Mouse (Mus musculus) liver, embryonic 13.5 days (tissue): ENCODE data around the gene Htra3. TPM values are rescaled to one million over a fixed set of nuclear protein-coding genes. Genes with fewer than 3 reads are reported as not detected.

Source experiments
- ATAC-seq: fragments of 200-750 bp; cut with Nextera tagmentation; 2 replicates; pipeline ENCODE4 v1.8.0; 2017; ENCODE audit warnings: low read depth, mild to moderate bottlenecking, moderate number of reproducible peaks, moderate library complexity
- DNase-seq: peaks from one replicate; pipeline ENCODE4 v3.0.0; 2022
- H3K27ac ChIP-seq: fragments of 300-500 bp; sonication (generic); 2 replicates; pipeline ENCODE4 v1.5.1; 2015; ENCODE audit warnings: moderate library complexity, mild to moderate bottlenecking, inconsistent platforms
- H3K27me3 ChIP-seq: fragments of 300-500 bp; sonication (generic); 2 replicates; pipeline ENCODE4 v1.6.1; 2015; ENCODE audit warnings: mild to moderate bottlenecking, inconsistent platforms
- H3K36me3 ChIP-seq: fragments of 300-500 bp; sonication (generic); 2 replicates; pipeline ENCODE4 v1.6.1; 2015; ENCODE audit warnings: mild to moderate bottlenecking, inconsistent platforms
- H3K4me1 ChIP-seq: fragments of 300-500 bp; sonication (generic); replicated peaks from 2 replicates; pipeline ENCODE4 v1.6.1; 2015; ENCODE audit warnings: inconsistent platforms
- H3K4me2 ChIP-seq: fragments of 300-500 bp; sonication (generic); 2 replicates; pipeline ENCODE4 v1.6.1; 2015; ENCODE audit warnings: inconsistent platforms, mild to moderate bottlenecking, moderate library complexity
- H3K4me3 ChIP-seq: fragments of 300-500 bp; sonication (generic); replicated peaks from 2 replicates; pipeline ENCODE4 v1.5.1; 2015; ENCODE audit warnings: mild to moderate bottlenecking, inconsistent platforms
- H3K9ac ChIP-seq: fragments of 300-500 bp; sonication (generic); 2 replicates; pipeline ENCODE4 v1.6.1; 2015; ENCODE audit warnings: mild to moderate bottlenecking, inconsistent platforms
- H3K9me3 ChIP-seq: fragments of 300-500 bp; sonication (generic); replicated peaks from 2 replicates; pipeline ENCODE4 v1.6.1; 2016; ENCODE audit warnings: inconsistent platforms
- WGBS: fragments of 180-500 bp; shearing (Covaris S2); methylation state at CpG from one replicate; pipeline ENCODE4 v1.1.7; 2015; ENCODE audit not compliant: insufficient replicate concordance; 5-methylcytosine and 5-hydroxymethylcytosine counted together
- polyA plus RNA-seq: library from polyadenylated mRNA; unstranded; fragments of >200 nt; fragmentation: Nextera tagmentation; extraction: Ambion mirVana; gene quantifications from 2 replicates; pipeline ENCODE4 v1.2.1, GENCODE M21; 2015

Gene Htra3
- polyA plus RNA-seq, result 1.0 and 1.3 TPM in 2 replicates

DNA sequence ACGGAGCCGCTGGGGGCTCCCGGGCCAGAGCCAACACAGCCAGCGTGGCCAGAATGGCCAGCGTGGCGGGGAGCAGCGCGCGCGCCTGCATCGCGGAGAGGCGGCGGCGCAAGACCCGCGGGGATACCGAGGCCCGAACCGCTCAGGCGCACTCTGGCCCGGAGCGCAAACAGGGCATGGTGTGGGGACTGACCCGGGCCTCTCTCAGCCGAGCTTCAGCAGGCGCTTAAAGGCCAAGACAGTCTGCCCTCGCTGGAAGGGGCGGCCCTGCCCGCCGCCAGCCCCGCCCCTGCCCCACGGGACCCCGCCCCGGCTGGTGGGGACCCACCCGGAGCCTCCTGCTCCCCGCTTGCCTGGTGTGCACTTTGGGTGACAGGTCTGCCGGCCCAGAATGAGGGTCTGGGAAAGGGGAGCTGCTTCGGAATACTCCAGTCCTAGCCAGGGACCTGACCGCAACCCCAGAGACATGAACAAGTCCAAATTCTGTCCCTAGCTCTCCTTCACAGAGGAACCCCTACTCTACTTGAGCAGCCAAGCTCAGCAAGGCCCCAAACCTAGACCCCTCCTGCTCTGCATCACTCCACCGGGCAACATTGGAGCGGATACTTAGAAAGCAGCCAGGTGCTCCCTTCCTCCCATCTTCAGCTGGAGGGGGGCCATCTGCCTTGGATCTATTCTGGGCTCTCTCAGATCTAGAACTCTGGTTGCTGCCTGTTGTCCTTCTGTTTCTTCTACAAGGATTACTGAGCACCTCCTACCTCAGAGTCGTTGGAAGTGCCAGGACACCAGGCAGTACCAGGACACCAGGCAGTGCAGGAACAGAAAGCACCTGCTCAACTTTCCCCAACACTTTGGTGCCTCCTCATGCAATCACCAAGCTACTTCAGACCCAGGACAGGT lies at the start of gene Htra3:
TSS of gene Htra3 (minus strand) at position 527 of the 900 bp plus-strand sequence.
- peak within 1 kb of the TSS; percentile 50 for H3K4me2 ChIP-seq
- no peaks in the 10 kb centered on the region for H3K36me3 ChIP-seq
- ATAC-seq, result no peak
- H3K27me3 ChIP-seq, result peaks cover 44% of the 10 kb centered on the region
- H3K4me3 ChIP-seq, result peak within 1 kb of the TSS; percentile 33
- no peaks in the 10 kb centered on the region for H3K9me3 ChIP-seq
- H3K9ac ChIP-seq, result no peak within 1 kb of the TSS
- H3K27ac ChIP-seq, result no peak within 1 kb of the TSS
- H3K4me1 ChIP-seq, result no peaks in the 10 kb centered on the region
- WGBS, result 10% methylated on average over 41 of the region's 42 CpGs
- DNase-seq, result no peak

GRCm38 (mm10) chr5:35728957-35729460 lies 49.4 kb upstream of the Htra3 start:
- Histone ChIP-seq H3K9me3 (no peaks in the 10 kb centered on the region), H3K4me3 (peak overlapping the region; percentile 32), H3K27ac (peak overlapping the region; percentile 52), H3K9ac (peak overlapping the region; percentile 3; the same call in 1 of the 2 replicates), H3K27me3 (no peaks in the 10 kb centered on the region), H3K36me3 (no peaks in the 10 kb centered on the region), H3K4me2 (peak overlapping the region; percentile 36; the same call in 1 of the 2 replicates), H3K4me1 (peaks cover 12% of the 10 kb centered on the region; the same call in 1 of the 2 replicates)
- WGBS, result 7% methylated on average over 11 of the region's 11 CpGs
- DNase-seq (peak; percentile 9), ATAC-seq (peak; percentile 59)

DNA sequence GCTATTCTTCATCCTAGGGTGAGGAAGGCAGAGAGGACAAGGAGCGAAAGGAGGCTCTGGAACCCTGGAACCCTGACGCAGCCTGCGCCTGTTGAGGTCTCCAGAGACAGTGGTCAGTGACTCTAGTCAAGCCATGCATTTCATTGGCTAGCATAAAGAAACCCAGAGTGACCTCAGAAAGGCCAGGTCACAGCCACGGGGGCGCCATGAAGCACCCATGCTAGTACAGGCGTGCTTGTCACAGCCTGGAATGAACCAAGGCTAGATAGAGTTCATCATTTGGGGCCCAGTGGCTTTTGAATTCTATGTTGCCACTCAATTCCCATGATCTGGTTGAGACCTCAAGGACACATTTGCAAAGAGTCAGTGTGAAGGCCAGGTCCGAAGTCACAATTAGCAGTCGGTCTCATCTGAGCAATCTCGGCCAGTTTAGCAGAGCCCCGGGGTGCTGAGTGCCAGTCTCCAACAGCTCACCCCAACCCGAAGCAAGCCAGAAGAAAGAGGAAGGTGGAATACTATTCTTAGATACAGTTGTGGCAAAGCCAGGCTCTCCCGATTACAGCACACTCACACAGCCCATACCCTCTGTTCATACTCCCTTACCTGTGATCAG lies 48.9 kb upstream of the Htra3 start:
- Histone ChIP-seq H3K27ac (0 out of 2 replicates have a peak overlapping the region, but pooled peaks have one; percentile 52), H3K4me3 (peak overlapping the region; percentile 32), H3K9ac (peak overlapping the region; percentile 4), H3K27me3 (no peaks in the 10 kb centered on the region), H3K4me2 (peak overlapping the region; percentile 36), H3K9me3 (no peaks in the 10 kb centered on the region), H3K36me3 (no peaks in the 10 kb centered on the region), H3K4me1 (peaks cover 12% of the 10 kb centered on the region; the same call in 1 of the 2 replicates)
- no peak for DNase-seq
- 37% methylated on average over 12 of the region's 12 CpGs for WGBS
- ATAC-seq, result no peak

- ATAC-seq (no peak), DNase-seq (no peak)
- H3K4me3 ChIP-seq, result no peak overlapping the region
- H3K9me3 ChIP-seq, result no peaks in the 10 kb centered on the region
- H3K4me1 ChIP-seq, result peaks cover 14% of the 10 kb centered on the region; the same call in 1 of the 2 replicates
- H3K9ac ChIP-seq, result no peak overlapping the region
- H3K36me3 ChIP-seq, result no peaks in the 10 kb centered on the region
- H3K4me2 ChIP-seq, result peak overlapping the region; percentile 36
- no peaks in the 10 kb centered on the region for H3K27me3 ChIP-seq
- WGBS, result 76% methylated on average over 5 of the region's 5 CpGs
- no peak overlapping the region for H3K27ac ChIP-seq
Observed at GRCm38 (mm10) chr5:35727447-35727846, 47.9 kb upstream of the Htra3 start.

DNA sequence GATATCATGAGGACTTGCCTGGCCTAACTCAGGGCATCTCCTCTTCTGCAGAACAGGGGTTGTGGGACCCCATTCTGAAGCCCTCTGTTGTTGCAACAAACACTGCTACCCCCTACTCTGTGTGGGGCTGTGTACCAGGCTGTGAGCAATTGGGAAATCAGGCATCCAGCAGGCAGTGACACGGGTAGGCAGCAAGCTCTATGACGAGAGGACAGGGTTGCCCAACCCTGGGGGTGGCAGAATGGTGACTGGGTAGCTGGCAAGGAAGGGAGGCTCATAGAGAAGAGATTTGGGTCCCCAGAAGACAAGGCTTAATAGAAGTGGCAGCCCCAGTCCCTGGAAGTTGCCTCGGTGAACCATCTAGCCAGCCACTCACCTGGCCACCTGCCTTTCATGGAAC lies 46.3 kb upstream of the Htra3 start:
- DNase-seq, result no peak
- no peak overlapping the region for H3K9ac ChIP-seq
- H3K27me3 ChIP-seq, result no peaks in the 10 kb centered on the region
- no peak for ATAC-seq
- WGBS, result 53% methylated on average over 3 of the region's 3 CpGs
- no peak overlapping the region for H3K27ac ChIP-seq
- no peaks in the 10 kb centered on the region for H3K36me3 ChIP-seq
- peaks cover 15% of the 10 kb centered on the region; the same call in 1 of the 2 replicates for H3K4me1 ChIP-seq
- no peak overlapping the region for H3K4me3 ChIP-seq
- no peak overlapping the region for H3K4me2 ChIP-seq
- H3K9me3 ChIP-seq, result no peaks in the 10 kb centered on the region

- 0 out of 2 replicates have a peak, but pooled peaks cover 6% of the 10 kb centered on the region for H3K4me1 ChIP-seq
- no peak overlapping the region for H3K4me2 ChIP-seq
- no peak overlapping the region for H3K27ac ChIP-seq
- H3K36me3 ChIP-seq, result no peaks in the 10 kb centered on the region
- no peak for ATAC-seq
- WGBS, result 44% methylated on average over 5 of the region's 5 CpGs
- no peak overlapping the region for H3K9ac ChIP-seq
- no peaks in the 10 kb centered on the region for H3K27me3 ChIP-seq
- H3K4me3 ChIP-seq, result no peak overlapping the region
- H3K9me3 ChIP-seq, result no peaks in the 10 kb centered on the region
- DNase-seq, result no peak
Observed at GRCm38 (mm10) chr5:35723900-35724299, 44.3 kb upstream of the Htra3 start.

GRCm38 (mm10) chr5:35722654-35723053 lies 43.1 kb upstream of the Htra3 start:
- H3K4me1 ChIP-seq, result 0 out of 2 replicates have a peak, but pooled peaks cover 3% of the 10 kb centered on the region
- ATAC-seq, result peak; percentile 68
- H3K27me3 ChIP-seq, result no peaks in the 10 kb centered on the region
- H3K9ac ChIP-seq, result no peak overlapping the region
- H3K9me3 ChIP-seq, result no peaks in the 10 kb centered on the region
- no peak overlapping the region for H3K4me2 ChIP-seq
- DNase-seq, result no peak
- 10% methylated on average over 2 of the region's 2 CpGs for WGBS
- peak overlapping the region; percentile 50; the same call in 1 of the 2 replicates for H3K27ac ChIP-seq
- no peaks in the 10 kb centered on the region for H3K36me3 ChIP-seq
- no peak overlapping the region for H3K4me3 ChIP-seq

GRCm38 (mm10) chr5:35721933-35722332 lies 42.4 kb upstream of the Htra3 start:
- Histone ChIP-seq H3K4me1 (0 out of 2 replicates have a peak, but pooled peaks cover 3% of the 10 kb centered on the region), H3K36me3 (no peaks in the 10 kb centered on the region), H3K4me2 (no peak overlapping the region), H3K27ac (no peak overlapping the region), H3K27me3 (no peaks in the 10 kb centered on the region), H3K9ac (no peak overlapping the region), H3K4me3 (no peak overlapping the region), H3K9me3 (no peaks in the 10 kb centered on the region)
- ATAC-seq, result no peak
- 65% methylated on average over 2 of the region's 2 CpGs for WGBS
- no peak for DNase-seq

GRCm38 (mm10) chr5:35719880-35720279 lies 40.3 kb upstream of the Htra3 start:
- H3K27me3 ChIP-seq, result no peaks in the 10 kb centered on the region
- DNase-seq (no peak), ATAC-seq (no peak)
- H3K4me2 ChIP-seq, result no peak overlapping the region
- no peak overlapping the region for H3K4me3 ChIP-seq
- 0 out of 2 replicates have a peak, but pooled peaks cover 3% of the 10 kb centered on the region for H3K4me1 ChIP-seq
- H3K36me3 ChIP-seq, result no peaks in the 10 kb centered on the region
- H3K9ac ChIP-seq, result no peak overlapping the region
- H3K27ac ChIP-seq, result no peak overlapping the region
- no peaks in the 10 kb centered on the region for H3K9me3 ChIP-seq
- 56% methylated on average over 1 of the region's 1 CpGs for WGBS

DNA sequence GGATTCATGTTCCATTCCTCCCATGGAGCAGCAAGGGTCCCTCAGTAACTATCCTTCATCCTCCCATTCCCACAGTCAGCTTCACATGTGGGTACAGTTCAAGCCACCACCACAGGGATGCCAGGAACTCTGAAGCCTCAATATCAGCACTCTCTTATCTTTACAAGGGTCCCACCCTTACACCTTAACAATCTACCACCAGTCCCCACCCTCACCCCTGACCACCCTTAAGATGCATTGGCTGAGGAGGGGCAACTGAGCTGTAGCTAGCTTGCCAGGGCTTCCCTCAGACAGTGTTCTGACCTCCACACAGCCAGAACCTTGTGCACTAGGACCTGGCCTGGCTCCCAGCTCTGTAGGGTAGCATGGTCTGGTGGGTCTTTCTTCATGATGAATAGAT lies 39.8 kb upstream of the Htra3 start:
- H3K4me1 ChIP-seq, result 0 out of 2 replicates have a peak, but pooled peaks cover 3% of the 10 kb centered on the region
- H3K4me2 ChIP-seq, result no peak overlapping the region
- H3K9ac ChIP-seq, result no peak overlapping the region
- no peak for ATAC-seq
- no peaks in the 10 kb centered on the region for H3K27me3 ChIP-seq
- H3K36me3 ChIP-seq, result no peaks in the 10 kb centered on the region
- DNase-seq, result no peak
- no peak overlapping the region for H3K27ac ChIP-seq
- H3K9me3 ChIP-seq, result no peaks in the 10 kb centered on the region
- no peak overlapping the region for H3K4me3 ChIP-seq

DNA sequence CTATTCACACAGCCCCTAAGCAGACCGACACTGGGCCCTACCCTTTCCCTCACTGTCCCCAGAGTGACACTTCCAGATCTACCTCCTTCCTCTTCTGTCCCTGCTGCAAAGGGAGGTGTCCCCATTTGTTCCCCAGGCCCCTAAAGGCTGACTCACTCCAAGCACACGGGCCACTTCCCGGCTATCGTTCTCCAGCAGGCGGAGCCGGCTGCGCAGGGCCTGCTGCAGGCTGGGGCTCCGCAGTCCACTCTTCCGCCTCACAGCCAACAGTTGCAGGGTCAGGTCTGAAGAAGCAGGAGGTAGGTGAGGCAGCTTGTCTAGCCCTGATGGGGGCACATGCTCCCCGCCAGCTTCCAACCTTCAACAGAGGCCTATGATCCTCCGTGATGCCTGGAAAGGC lies 39.2 kb upstream of the Htra3 start:
- ATAC-seq (no peak), DNase-seq (no peak)
- H3K27ac ChIP-seq, result no peak overlapping the region
- H3K4me3 ChIP-seq, result no peak overlapping the region
- H3K9ac ChIP-seq, result no peak overlapping the region
- H3K9me3 ChIP-seq, result no peaks in the 10 kb centered on the region
- no peak overlapping the region for H3K4me2 ChIP-seq
- H3K4me1 ChIP-seq, result 0 out of 2 replicates have a peak, but pooled peaks cover 3% of the 10 kb centered on the region
- WGBS, result 68% methylated on average over 11 of the region's 11 CpGs
- H3K36me3 ChIP-seq, result no peaks in the 10 kb centered on the region
- no peaks in the 10 kb centered on the region for H3K27me3 ChIP-seq
